Mouse (Mus musculus) CH12.LX (cell line): ENCODE results near the gene Trappc12. TPM values are rescaled to one million over a fixed set of nuclear protein-coding genes. Genes with fewer than 3 reads are reported as not detected.

ENCODE experiments used
- DNase-seq: peaks from one replicate; pipeline ENCODE4 v3.0.0-alpha.2; 2013; ENCODE audit errors: extremely low read depth
- H3K27ac ChIP-seq: 2 replicates; pipeline ENCODE4 v1.5.1; 2012; ENCODE audit warnings: low read depth, mild to moderate bottlenecking, control low read depth, moderate library complexity; ENCODE audit not compliant: insufficient read depth
- H3K27me3 ChIP-seq: replicated peaks from 2 replicates; pipeline ENCODE3; 2012; ENCODE audit warnings: inconsistent platforms
- H3K36me3 ChIP-seq, 2 experiments: replicated peaks in 1 of 2; 2 replicates each; pipeline versions ENCODE3 to v1.6.1; 2012; ENCODE audit warnings: inconsistent platforms in 1 of 2, low read length in 1 of 2, mild to moderate bottlenecking in 1 of 2, mixed read lengths in 1 of 2, moderate library complexity in 1 of 2; ENCODE audit not compliant: control insufficient read depth in 1 of 2, insufficient read depth in 1 of 2
- H3K4me1 ChIP-seq, 2 experiments: 2 replicates each; pipeline ENCODE4 v1.6.1; 2012; ENCODE audit warnings: inconsistent platforms in 1 of 2, moderate library complexity in 1 of 2; ENCODE audit not compliant: insufficient read depth in 2 of 2, control insufficient read depth in 1 of 2
- H3K4me2 ChIP-seq: 2 replicates; pipeline ENCODE4 v1.6.1; 2012; ENCODE audit warnings: low read depth, mild to moderate bottlenecking, control low read depth; ENCODE audit not compliant: poor library complexity, insufficient read depth, severe bottlenecking
- H3K4me3 ChIP-seq, 3 experiments: fragments of 150-350 bp in 1 of 3; sonication (generic) in 1 of 3; replicated peaks in 1 of 3; 2 replicates each; pipeline versions ENCODE3 to v1.5.1; 2011 to 2012; ENCODE audit warnings: low read depth in 2 of 3, low read length in 2 of 3, mild to moderate bottlenecking in 2 of 3, moderate library complexity in 2 of 3, control low read depth in 1 of 3, improper control_type of control experiment in 1 of 3, inconsistent platforms in 1 of 3, mixed read lengths in 1 of 3; ENCODE audit not compliant: poor library complexity in 1 of 3
- H3K79me2 ChIP-seq: replicated peaks from 2 replicates; pipeline ENCODE4 v1.6.1; 2012; ENCODE audit warnings: mild to moderate bottlenecking, moderate library complexity; ENCODE audit not compliant: control insufficient read depth, poor library complexity, insufficient read depth, severe bottlenecking; ENCODE audit errors: extremely low read depth
- H3K9ac ChIP-seq: 2 replicates; pipeline ENCODE4 v1.6.1; 2012; ENCODE audit warnings: low read depth, mild to moderate bottlenecking, control low read depth, moderate library complexity; ENCODE audit not compliant: insufficient read depth
- H3K9me3 ChIP-seq: replicated peaks from 2 replicates; pipeline ENCODE3; 2012; ENCODE audit warnings: low read length, inconsistent platforms, mixed read lengths
- BHLHE40 ChIP-seq: IDR thresholded peaks from 2 replicates; pipeline ENCODE4 v1.6.1; 2011; ENCODE audit warnings: mild to moderate bottlenecking, low read depth, low read length, improper control_type of control experiment
- CHD1 ChIP-seq: IDR thresholded peaks from 2 replicates; pipeline ENCODE4 v1.6.1; 2012; ENCODE audit warnings: low read depth, low read length, improper control_type of control experiment, inconsistent platforms
- CHD2 ChIP-seq: IDR thresholded peaks from 2 replicates; pipeline ENCODE4 v1.6.1; 2011; ENCODE audit warnings: low read length, improper control_type of control experiment
- CTCF ChIP-seq, 2 experiments: IDR thresholded peaks in 1 of 2; conservative IDR thresholded peaks in 1 of 2; 2 replicates each; pipeline ENCODE4 v1.5.1; 2011 to 2012; ENCODE audit warnings: low read depth in 2 of 2, low read length in 2 of 2, improper control_type of control experiment in 1 of 2, inconsistent platforms in 1 of 2, mild to moderate bottlenecking in 1 of 2, moderate library complexity in 1 of 2
- E2F4 ChIP-seq: IDR thresholded peaks from 2 replicates; pipeline ENCODE4 v1.6.1; 2011; ENCODE audit warnings: low read depth, low read length, improper control_type of control experiment; ENCODE audit not compliant: insufficient replicate concordance
- ELF1 ChIP-seq: IDR thresholded peaks from 2 replicates; pipeline ENCODE4 v1.6.1; 2014; ENCODE audit warnings: low read depth, mild to moderate bottlenecking, inconsistent platforms, low read length, improper control_type of control experiment
- EP300 ChIP-seq: IDR thresholded peaks from 2 replicates; pipeline ENCODE4 v1.6.1; 2011; ENCODE audit warnings: low read length, improper control_type of control experiment
- ETS1 ChIP-seq: conservative IDR thresholded peaks from 2 replicates; pipeline ENCODE4 v1.6.1; 2012; ENCODE audit warnings: low read depth, mild to moderate bottlenecking, inconsistent platforms, low read length, improper control_type of control experiment, moderate library complexity
- GABPA ChIP-seq: IDR thresholded peaks from 2 replicates; pipeline ENCODE4 v1.6.1; 2012; ENCODE audit warnings: low read depth, low read length, improper control_type of control experiment, inconsistent platforms; ENCODE audit not compliant: insufficient replicate concordance
- HCFC1 ChIP-seq: IDR thresholded peaks from 2 replicates; pipeline ENCODE4 v1.6.1; 2012; ENCODE audit warnings: low read depth, mild to moderate bottlenecking, inconsistent platforms, low read length, improper control_type of control experiment
- IRF4 ChIP-seq: IDR thresholded peaks from 2 replicates; pipeline ENCODE4 v1.6.1; 2014; ENCODE audit warnings: low read depth, mild to moderate bottlenecking, inconsistent platforms, low read length, improper control_type of control experiment
- JUN ChIP-seq: IDR thresholded peaks from 2 replicates; pipeline ENCODE4 v1.6.1; 2011; ENCODE audit warnings: low read depth, mild to moderate bottlenecking, low read length, improper control_type of control experiment, moderate library complexity; ENCODE audit not compliant: insufficient read depth
- JUND ChIP-seq: conservative IDR thresholded peaks from 2 replicates; pipeline ENCODE4 v1.6.1; 2011; ENCODE audit warnings: low read depth, low read length, improper control_type of control experiment
- KAT2A ChIP-seq: IDR thresholded peaks from 2 replicates; pipeline ENCODE4 v1.6.1; 2012; ENCODE audit warnings: low read length, improper control_type of control experiment, inconsistent platforms; ENCODE audit not compliant: insufficient replicate concordance
- MAFK ChIP-seq: IDR thresholded peaks from 2 replicates; pipeline ENCODE4 v1.6.1; 2011; ENCODE audit warnings: low read length, improper control_type of control experiment; ENCODE audit not compliant: insufficient replicate concordance
- MAX ChIP-seq: IDR thresholded peaks from 2 replicates; pipeline ENCODE4 v1.6.1; 2011; ENCODE audit warnings: low read length, improper control_type of control experiment
- MAZ ChIP-seq: IDR thresholded peaks from 2 replicates; pipeline ENCODE4 v1.6.1; 2012; ENCODE audit warnings: low read depth, mild to moderate bottlenecking, inconsistent platforms, low read length, improper control_type of control experiment, moderate library complexity
- MEF2A ChIP-seq: IDR thresholded peaks from 2 replicates; pipeline ENCODE4 v1.6.1; 2014; ENCODE audit warnings: low read depth, mild to moderate bottlenecking, inconsistent platforms, low read length, improper control_type of control experiment, borderline replicate concordance
- MXI1 ChIP-seq: IDR thresholded peaks from 2 replicates; pipeline ENCODE4 v1.6.1; 2011; ENCODE audit warnings: mild to moderate bottlenecking, low read depth, low read length, improper control_type of control experiment
- MYC ChIP-seq: IDR thresholded peaks from 2 replicates; pipeline ENCODE4 v1.6.1; 2011; ENCODE audit warnings: low read depth, mild to moderate bottlenecking, improper control_type of control experiment, low read length
- NELFE ChIP-seq: IDR thresholded peaks from 2 replicates; pipeline ENCODE4 v1.6.1; 2011; ENCODE audit warnings: low read depth, low read length, improper control_type of control experiment
- NRF1 ChIP-seq: IDR thresholded peaks from 2 replicates; pipeline ENCODE4 v1.6.1; 2014; ENCODE audit warnings: low read depth, mild to moderate bottlenecking, inconsistent platforms, low read length, improper control_type of control experiment, moderate library complexity
- PAX5 ChIP-seq: IDR thresholded peaks from 2 replicates; pipeline ENCODE4 v1.6.1; 2012; ENCODE audit warnings: low read length, inconsistent platforms, mixed read lengths
- POLR2A ChIP-seq: IDR thresholded peaks from 2 replicates; pipeline ENCODE4 v1.6.1; 2011; ENCODE audit warnings: low read depth, mild to moderate bottlenecking, improper control_type of control experiment, low read length
- POLR2AphosphoS2 ChIP-seq: IDR thresholded peaks from 2 replicates; pipeline ENCODE4 v1.6.1; 2011; ENCODE audit warnings: low read depth, low read length, improper control_type of control experiment
- RAD21 ChIP-seq: IDR thresholded peaks from 2 replicates; pipeline ENCODE4 v1.6.1; 2011; ENCODE audit warnings: low read depth, mild to moderate bottlenecking, low read length, improper control_type of control experiment, moderate library complexity
- RCOR1 ChIP-seq: conservative IDR thresholded peaks from 2 replicates; pipeline ENCODE4 v1.6.1; 2012; ENCODE audit warnings: low read depth, mild to moderate bottlenecking, inconsistent platforms, low read length, improper control_type of control experiment
- SIN3A ChIP-seq: IDR thresholded peaks from 2 replicates; pipeline ENCODE4 v1.6.1; 2012; ENCODE audit warnings: low read length, improper control_type of control experiment, inconsistent platforms
- SMC3 ChIP-seq: IDR thresholded peaks from 2 replicates; pipeline ENCODE4 v1.6.1; 2011; ENCODE audit warnings: low read depth, low read length, improper control_type of control experiment
- TBP ChIP-seq: conservative IDR thresholded peaks from 2 replicates; pipeline ENCODE4 v1.6.1; 2011; ENCODE audit warnings: low read depth, low read length, improper control_type of control experiment
- TCF12 ChIP-seq: IDR thresholded peaks from 2 replicates; pipeline ENCODE4 v1.6.1; 2014; ENCODE audit warnings: low read depth, mild to moderate bottlenecking, inconsistent platforms, low read length, improper control_type of control experiment
- UBTF ChIP-seq: IDR thresholded peaks from 2 replicates; pipeline ENCODE4 v1.6.1; 2012; ENCODE audit warnings: low read depth, mild to moderate bottlenecking, inconsistent platforms, low read length, improper control_type of control experiment, moderate library complexity
- USF1 ChIP-seq: IDR thresholded peaks from 2 replicates; pipeline ENCODE4 v1.6.1; 2014; ENCODE audit warnings: low read depth, mild to moderate bottlenecking, inconsistent platforms, low read length, improper control_type of control experiment
- USF2 ChIP-seq: conservative IDR thresholded peaks from 2 replicates; pipeline ENCODE4 v1.6.1; 2011; ENCODE audit warnings: low read depth, low read length, improper control_type of control experiment
- ZC3H11A ChIP-seq: IDR thresholded peaks from 2 replicates; pipeline ENCODE4 v1.6.1; 2012; ENCODE audit warnings: low read depth, mild to moderate bottlenecking, inconsistent platforms, low read length, improper control_type of control experiment
- ZKSCAN1 ChIP-seq: IDR thresholded peaks from 2 replicates; pipeline ENCODE4 v1.6.1; 2012; ENCODE audit warnings: low read depth, inconsistent platforms, low read length, improper control_type of control experiment, borderline replicate concordance
- ZMIZ1 ChIP-seq: IDR thresholded peaks from 2 replicates; pipeline ENCODE4 v1.6.1; 2012; ENCODE audit warnings: low read depth, mild to moderate bottlenecking, inconsistent platforms, low read length, improper control_type of control experiment
- ZNF384 ChIP-seq: IDR thresholded peaks from 2 replicates; pipeline ENCODE4 v1.6.1; 2012; ENCODE audit warnings: low read depth, low read length, improper control_type of control experiment, inconsistent platforms
- dilution Hi-C: fragments of 300-500 bp; cut with MboI; formaldehyde crosslinking; loops from 2 replicates; pipeline ENCODE4 v1.14.3; 2020; ENCODE audit warnings: low sequenced_read_pairs; ENCODE audit not compliant: extremely low pct_unique_long_range_greater_than_20kb, extremely low pct_ligation_motif_present
- in situ Hi-C: fragments of 300-500 bp; cut with MboI; formaldehyde crosslinking; loops from 3 replicates; pipeline ENCODE4 v1.14.3; 2019; ENCODE audit warnings: low sequenced_read_pairs, low pct_ligation_motif_present, low pct_unique_long_range_greater_than_20kb, mixed read lengths
- polyA plus RNA-seq: library from polyadenylated mRNA; unstranded; fragments of >175 nt; gene quantifications from 2 replicates; pipeline ENCODE4 v1.2.1, GENCODE M21; 2012; ENCODE audit warnings: low read depth; ENCODE audit not compliant: insufficient read length
- total RNA-seq, 2 experiments: library from RNA; depleted of rRNA; stranded (reverse); fragments of 300-350 nt in 1 of 2; fragments of >200 nt in 1 of 2; gene quantifications; 2 replicates each; pipeline ENCODE4 v1.2.3; 2012 to 2014

The Trappc12 gene
- total RNA-seq (2012; rRNA removed) (31.0 and 33.9 TPM in 2 replicates), total RNA-seq (2014; rRNA removed) (28.7 and 28.9 TPM in 2 replicates), polyA plus RNA-seq (20.9 and 26.7 TPM in 2 replicates)

DNA sequence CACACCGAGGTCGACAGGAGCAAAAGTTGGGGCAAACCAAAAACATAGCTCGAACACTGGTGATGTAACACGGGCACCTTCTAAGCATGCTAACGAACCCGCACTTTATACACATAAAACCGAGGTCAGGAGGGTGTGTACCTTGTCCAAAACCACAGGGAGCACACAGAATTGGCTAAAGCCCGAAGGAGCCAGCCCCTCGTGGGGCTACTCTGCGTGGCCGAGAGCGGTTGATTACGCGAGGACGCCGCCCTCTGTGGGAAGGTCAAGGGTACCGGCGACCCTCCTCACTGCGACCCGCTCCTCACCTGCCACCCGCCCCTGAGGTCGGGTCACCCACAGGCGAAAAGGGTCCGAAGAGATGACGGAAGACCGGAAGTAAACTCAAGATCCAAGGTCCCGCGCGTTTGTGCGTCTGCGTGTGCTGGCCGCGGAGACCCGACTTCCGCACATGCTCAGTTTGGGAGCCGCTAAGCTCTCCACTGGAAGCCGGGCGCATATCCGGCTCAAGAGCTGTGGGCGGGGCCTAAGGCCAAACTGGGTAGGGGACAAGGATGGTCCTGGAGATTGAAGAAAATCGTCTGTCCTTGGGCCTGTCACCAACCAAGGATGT is at the start of gene Trappc12:
Gene Trappc12 (minus strand): TSS at position 452 of the 613 bp plus-strand sequence.
- H3K79me2 ChIP-seq, result peaks cover 41% of the 10 kb centered on the region
- peak within 1 kb of the TSS; percentile 88 for H3K4me2 ChIP-seq
- peak within 1 kb of the TSS; percentile 69 to 84 (median 77) for H3K4me3 ChIP-seq
- H3K9ac ChIP-seq, result peak within 1 kb of the TSS; percentile 90
- peaks cover 15 to 51% of the 10 kb centered on the region in 2 experiments for H3K4me1 ChIP-seq
- no peaks in the 10 kb centered on the region for H3K27me3 ChIP-seq
- H3K36me3 ChIP-seq, result peaks cover 19 to 37% of the 10 kb centered on the region in 2 experiments
- in situ Hi-C loops (no loop called here), dilution Hi-C loops (no loop called here)
- TF ChIP-seq GABPA, result no peak
- TF ChIP-seq ZMIZ1, result 0 out of 2 replicates have a peak, but pooled peaks have one; percentile 42
- TF ChIP-seq KAT2A, result 0 out of 2 replicates have a peak, but pooled peaks have one; percentile 61
- TF ChIP-seq NRF1, result peak; percentile 90
- 0 out of 2 replicates have a peak, but pooled peaks have one; percentile 36 for TF ChIP-seq TCF12
- no peak; the same call in 1 of the 2 replicates for TF ChIP-seq CHD1
- peak; percentile 60; the same call in 1 of the 2 replicates for TF ChIP-seq POLR2AphosphoS2
- TF ChIP-seq BHLHE40, result no peak
- TF ChIP-seq HCFC1, result peak; percentile 81
- no peak for TF ChIP-seq PAX5
- TF ChIP-seq UBTF, result no peak
- TF ChIP-seq EP300, result no peak
- no peak for TF ChIP-seq MYC
- peak; percentile 82 for TF ChIP-seq NELFE
- TF ChIP-seq RAD21, result no peak
- no peak for TF ChIP-seq IRF4
- TF ChIP-seq MAX, result peak; percentile 66
- no peak for TF ChIP-seq MEF2A
- TF ChIP-seq ZKSCAN1, result no peak
- TF ChIP-seq ELF1, result peak; percentile 95
- TF ChIP-seq E2F4, result no peak
- TF ChIP-seq TBP, result no peak
- peak; percentile 49; the same call in 1 of the 2 replicates for TF ChIP-seq CHD2
- no peak for TF ChIP-seq RCOR1
- peak; percentile 76 for TF ChIP-seq POLR2A
- no peak for TF ChIP-seq USF2
- no peak for TF ChIP-seq MAZ
- TF ChIP-seq ZNF384, result no peak
- no peak for TF ChIP-seq USF1
- peak; percentile 72; the same call in 1 of the 2 replicates for TF ChIP-seq MXI1
- no peak for TF ChIP-seq JUND
- peak; percentile 83 for TF ChIP-seq SIN3A
- TF ChIP-seq JUN, result no peak
- no peak for TF ChIP-seq MAFK
- no peak for TF ChIP-seq ETS1
- no peak for TF ChIP-seq CTCF (conservative IDR thresholded peaks at IDR 0.05 in 1 of 2, IDR thresholded peaks at IDR 0.05 in 1 of 2; ENCODE audit: low read depth in 2 of 2, low read length in 2 of 2)
- TF ChIP-seq SMC3, result no peak
- no peak for TF ChIP-seq ZC3H11A
- H3K27ac ChIP-seq, result peak within 1 kb of the TSS; percentile 5
- no peaks in the 10 kb centered on the region for H3K9me3 ChIP-seq
- peak; percentile 95 for DNase-seq
